Mouse (Mus musculus): ENCODE results near the gene Clmp.

Clmp gene

DNA sequence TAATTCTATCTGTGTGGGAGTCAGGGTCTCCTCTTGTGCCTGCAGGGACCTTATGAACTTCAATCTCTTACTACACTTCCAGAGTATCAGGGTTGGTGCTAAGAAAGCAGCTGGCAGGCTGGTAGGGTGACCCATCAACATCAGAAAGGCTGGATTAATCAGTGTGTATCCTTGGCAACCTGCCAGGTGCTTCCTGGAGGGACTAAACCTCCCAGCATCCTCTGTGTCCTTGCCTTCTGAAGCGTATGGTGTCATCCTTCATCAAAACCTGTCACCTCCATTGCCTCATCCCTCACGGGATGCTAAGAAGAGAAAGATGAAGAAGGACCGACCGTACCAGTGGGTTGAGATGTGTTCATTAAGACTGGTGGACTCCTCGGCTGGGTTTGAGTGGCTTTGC lies 8.0 kb downstream of the Clmp start:
- peak; percentile 44 for DNase-seq

GRCm38 (mm10) chr9:40694284-40694683 lies 8.5 kb downstream of the Clmp start:
- DNase-seq: no peak

DNA sequence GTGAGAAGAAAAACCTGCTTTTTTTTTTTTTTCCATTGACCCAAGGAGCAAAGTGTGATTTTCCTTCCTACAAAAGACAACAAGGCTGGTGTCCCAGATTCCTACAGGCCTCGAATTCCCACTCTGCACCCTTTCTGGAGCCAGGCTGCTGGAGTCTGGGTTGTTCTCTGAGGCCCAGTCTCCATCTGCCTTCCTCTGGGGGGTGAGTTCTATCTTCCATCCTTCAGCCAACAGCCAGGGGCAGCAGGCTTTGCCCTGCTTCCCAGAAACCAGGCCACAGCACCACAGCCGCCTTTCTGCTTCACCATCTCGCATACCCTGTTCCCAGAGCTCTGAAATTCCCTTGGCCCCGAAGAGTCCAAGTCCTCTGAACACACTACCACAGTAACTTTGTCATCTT lies 10.3 kb downstream of the Clmp start:
- no peak for DNase-seq

GRCm38 (mm10) chr9:40699194-40699593 lies 13.4 kb downstream of the Clmp start:
- DNase-seq: no peak

GRCm38 (mm10) chr9:40700253-40700652 lies 14.5 kb downstream of the Clmp start:
- no peak for DNase-seq

- DNase-seq: no peak
Observed at GRCm38 (mm10) chr9:40704364-40705276, 18.9 kb downstream of the Clmp start.

- no peak for DNase-seq
Observed at GRCm38 (mm10) chr9:40708448-40709140, 22.8 kb downstream of the Clmp start.

DNA sequence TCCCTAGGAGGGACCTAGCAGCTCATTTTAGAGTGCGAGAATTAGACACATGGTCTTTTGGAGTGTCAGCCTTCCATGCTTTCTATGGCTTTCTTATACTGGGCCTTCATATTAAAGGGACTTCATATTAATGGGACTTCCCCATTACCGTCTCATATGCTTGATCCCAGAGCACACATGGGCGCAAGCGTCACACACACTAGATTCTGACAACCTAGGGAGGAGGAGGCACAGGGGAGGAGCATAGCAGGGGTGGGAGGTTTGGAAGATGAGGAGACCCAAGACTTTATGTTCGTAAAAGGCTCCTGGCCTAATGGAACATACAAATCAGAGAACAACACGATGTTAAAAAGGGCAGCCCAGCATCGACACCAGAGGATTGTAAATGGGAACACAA lies 23.4 kb downstream of the Clmp start:
- no peak for DNase-seq

DNA sequence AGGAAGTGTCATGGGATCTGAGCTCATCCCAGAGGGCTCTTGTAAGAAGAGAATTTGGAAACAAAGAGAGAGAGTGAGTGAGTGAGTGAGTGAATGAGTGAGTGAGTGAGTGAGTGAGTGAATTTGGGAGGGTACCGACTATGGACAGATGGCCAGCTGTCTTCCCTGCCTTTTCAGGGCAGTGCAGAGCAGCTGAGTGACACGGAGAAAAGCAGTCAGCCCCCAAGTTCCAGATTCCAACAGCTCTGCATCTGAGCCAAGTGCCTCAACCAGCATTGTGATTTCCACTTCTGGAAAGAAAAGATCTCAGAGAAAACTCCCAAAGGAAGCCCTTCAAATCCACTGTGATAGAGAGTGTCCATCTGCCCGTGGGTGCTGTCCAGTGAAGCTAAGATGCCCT lies 23.8 kb downstream of the Clmp start:
- no peak for DNase-seq

- DNase-seq: no peak
Observed at GRCm38 (mm10) chr9:40709991-40710390, 24.2 kb downstream of the Clmp start.

GRCm38 (mm10) chr9:40711654-40712053 lies 25.9 kb downstream of the Clmp start:
- DNase-seq: no peak

- peak; percentile 38 for DNase-seq
Observed at GRCm38 (mm10) chr9:40717182-40717874, 31.6 kb downstream of the Clmp start.

- DNase-seq: no peak
Observed at GRCm38 (mm10) chr9:40717875-40718185, 32.1 kb downstream of the Clmp start.

GRCm38 (mm10) chr9:40720881-40721280 lies 35.1 kb downstream of the Clmp start:
- DNase-seq: no peak

DNA sequence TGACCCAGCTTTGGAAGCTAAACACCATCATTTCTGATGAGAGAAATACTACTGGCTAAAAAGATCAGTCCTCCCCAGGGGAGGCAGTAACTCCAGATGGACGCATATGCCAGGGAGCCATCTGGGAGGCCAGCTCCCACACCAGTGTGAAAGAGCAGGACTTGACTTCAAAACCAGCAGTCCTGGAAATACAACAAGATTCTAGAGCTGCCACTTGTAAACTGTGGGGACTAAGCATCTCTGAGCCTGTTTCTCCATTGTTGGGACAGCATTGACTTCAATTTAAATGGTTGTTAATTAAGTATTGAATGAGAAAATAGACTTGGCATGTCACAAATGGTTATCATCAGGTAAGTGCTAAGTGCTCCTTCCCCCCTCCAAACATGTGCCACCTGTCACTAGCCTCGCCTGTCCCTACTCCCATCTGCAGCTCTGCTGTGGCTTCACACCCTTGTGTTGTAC lies 37.6 kb downstream of the Clmp start:
- DNase-seq: peak; percentile 71

DNA sequence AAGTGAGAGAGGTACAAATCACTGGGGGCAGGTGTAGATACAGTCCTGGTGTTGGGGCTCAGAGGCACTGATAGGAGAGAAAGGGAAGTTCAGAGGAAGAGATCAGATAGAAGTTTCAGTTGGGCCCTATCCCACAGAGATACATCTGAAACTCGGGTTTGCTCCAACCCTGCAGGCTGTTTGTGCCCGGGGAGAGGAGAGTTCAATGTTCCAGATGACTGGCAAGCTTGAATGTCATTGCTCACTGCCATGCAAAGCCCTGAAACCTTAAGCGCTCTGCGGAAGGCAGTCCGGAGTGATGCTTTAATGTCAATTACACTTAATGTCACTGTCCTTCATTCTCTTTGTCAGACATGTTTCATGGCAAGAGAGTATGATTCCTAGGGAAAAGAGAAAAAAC lies 39.2 kb downstream of the Clmp start:
- DNase-seq: no peak

GRCm38 (mm10) chr9:40727140-40727823 lies 41.5 kb downstream of the Clmp start:
- no peak for DNase-seq

- no peak for DNase-seq
Observed at GRCm38 (mm10) chr9:40727824-40728495, 42.2 kb downstream of the Clmp start.

GRCm38 (mm10) chr9:40730302-40730700 lies 44.5 kb downstream of the Clmp start:
- DNase-seq: no peak

GRCm38 (mm10) chr9:40730701-40731590 lies 45.2 kb downstream of the Clmp start:
- DNase-seq: peak; percentile 72

DNA sequence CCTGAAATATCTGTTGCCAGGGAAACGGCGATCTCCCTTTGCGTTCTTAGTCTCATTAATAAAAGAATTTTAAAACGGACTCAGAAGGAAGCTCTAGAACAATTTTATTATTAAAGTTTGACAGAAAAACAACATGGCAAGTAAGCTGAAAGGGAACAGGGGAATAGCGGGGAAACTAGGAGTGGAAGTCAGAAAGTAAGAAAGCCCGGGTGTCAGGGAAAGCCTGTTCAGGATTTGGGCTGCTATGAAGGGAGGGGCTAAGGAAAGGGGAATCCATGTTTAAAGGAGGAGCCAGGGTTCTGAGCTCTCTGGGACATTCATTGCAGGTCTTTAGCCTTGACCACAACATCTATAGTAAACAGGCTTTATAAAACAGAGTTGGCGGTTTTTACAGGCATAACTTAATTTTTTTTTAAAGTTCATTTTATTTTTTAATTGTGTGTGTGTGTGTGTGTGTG lies 45.9 kb downstream of the Clmp start:
- DNase-seq: no peak

Data from cerebellum, adult 11 months (tissue).